Comparison of ENCODE assay signal across 13 mouse cellular contexts in genomic region chr7:120272110-120272509, GRCm38 (mm10). TPM values are rescaled to one million over a fixed set of nuclear protein-coding genes. Genes with fewer than 3 reads are reported as not detected.
DNase-seq lines count a peak whose midpoint lies in the region; TF ChIP-seq lines count a peak whose summit lies in the region.
"Had no signal": no experiment of that assay in that cellular context is flagged by ENCODE, and none has a peak within 500 bp of the region (broad histone marks: within the 10 kb centered on the region; RNA-seq: fewer than 3 reads in every experiment).

No protein-coding gene starts in this region.

- TF ChIP-seq POLR2A in brain, embryonic 14.5 days (IDR thresholded peaks at IDR 0.05; ENCODE audit: borderline replicate concordance, extremely low read depth, insufficient read depth, insufficient read length, poor library complexity, severe bottlenecking): no peak

- H3K4me3 ChIP-seq in layer of hippocampus, adult 2 months: no peak overlapping the region
- H3K4me3 ChIP-seq: liver, embryonic 12.5 days; megakaryocyte, embryonic 14.5 days; stomach, embryonic 15.5 days had no signal

- DNase-seq in kidney, adult 9 months: peak; percentile 8
- no peak for DNase-seq in kidney, postnatal 4 days
- DNase-seq in brain, embryonic 14.5 days (ENCODE audit: low read depth): peak; percentile 92
- peak; percentile 13 for DNase-seq in cerebellum, adult 8-10 months
- DNase-seq in layer of hippocampus, adult 2 months (ENCODE audit: low spot score in 2 of 2): peak; percentile 45 to 55
- no peak for DNase-seq in spleen, adult 18-20 months
- no peak for DNase-seq in embryo, embryonic 10 days (ENCODE audit: low spot score)

- no peak for TF ChIP-seq CTCF in brain, embryonic 14.5 days (IDR thresholded peaks at IDR 0.05; ENCODE audit: borderline replicate concordance, extremely low read depth, insufficient read depth, insufficient read length)
- TF ChIP-seq CTCF in layer of hippocampus, adult 2 months (conservative IDR thresholded peaks at IDR 0.05): no peak

- H3K27ac ChIP-seq in layer of hippocampus, adult 2 months: peak overlapping the region; percentile 73
- H3K27ac ChIP-seq: liver, embryonic 12.5 days; stomach, embryonic 15.5 days had no signal

RNA-seq across cellular contexts. Expression of gene Abca15, which starts 56.4 kb away (rescaled TPM):
- polyA plus RNA-seq in brain, embryonic 14.5 days (2012; rRNA removed): not detected in 2 replicates
- not detected for total RNA-seq in layer of hippocampus, adult 2 months (2021)
- total RNA-seq: common myeloid progenitor, adult 5-6 weeks had no signal
- polyA plus RNA-seq: heart, embryonic 11.5 days; intestine, postnatal 0 days; liver, embryonic 12.5 days; stomach, embryonic 15.5 days had no signal

Comparison
In these comparisons a context has a peak if more than half of its experiments do, and no peak if none do; other contexts are left out.
1. DNase-seq: peak in kidney, adult 9 months (single experiment), brain, embryonic 14.5 days (single experiment), cerebellum, adult 8-10 months (single experiment) and layer of hippocampus, adult 2 months (2 of 2); none in kidney, postnatal 4 days (0 of 2), spleen, adult 18-20 months (0 of 2) and embryo, embryonic 10 days (single experiment).